Mouse (Mus musculus): ENCODE measurements around the gene Capn1.

The Capn1 gene

GRCm38 (mm10) chr19:6037695-6038094 lies 22.0 kb upstream of the Capn1 start:
- DNase-seq, result no peak

- no peak for DNase-seq
These were observed 20.4 kb upstream of the Capn1 start for GRCm38 (mm10) chr19:6035966-6036585.

GRCm38 (mm10) chr19:6030520-6031280 lies 15.0 kb upstream of the Capn1 start:
- DNase-seq, result no peak

- DNase-seq, result no peak
These were observed 13.7 kb upstream of the Capn1 start for GRCm38 (mm10) chr19:6029426-6029825.

GRCm38 (mm10) chr19:6028991-6029390 lies 13.3 kb upstream of the Capn1 start:
- DNase-seq, result peak; percentile 23

- no peak for DNase-seq
These were observed 8.2 kb upstream of the Capn1 start for GRCm38 (mm10) chr19:6023930-6024329.

- no peak for DNase-seq
These were observed 7.4 kb upstream of the Capn1 start for GRCm38 (mm10) chr19:6023059-6023458.

GRCm38 (mm10) chr19:6020276-6020675 lies 4.6 kb upstream of the Capn1 start:
- DNase-seq, result no peak

GRCm38 (mm10) chr19:6018142-6019089 lies 2.7 kb upstream of the Capn1 start:
- DNase-seq, result peak; percentile 94

- no peak for DNase-seq
These were observed 835 bp upstream of the Capn1 start for GRCm38 (mm10) chr19:6016532-6016931.

- DNase-seq, result peak; percentile 60
These were observed 646 bp downstream of the Capn1 start for GRCm38 (mm10) chr19:6014991-6015510.

- DNase-seq, result no peak
These were observed 2.0 kb downstream of the Capn1 start for GRCm38 (mm10) chr19:6013691-6014090.

- no peak for DNase-seq
These were observed 6.6 kb downstream of the Capn1 start for GRCm38 (mm10) chr19:6009137-6009536.

- DNase-seq, result no peak
These were observed 8.7 kb downstream of the Capn1 start for GRCm38 (mm10) chr19:6007013-6007412.

- no peak for DNase-seq
These were observed 10.2 kb downstream of the Capn1 start for GRCm38 (mm10) chr19:6005541-6005940.

- DNase-seq, result no peak
These were observed 15.7 kb downstream of the Capn1 start for GRCm38 (mm10) chr19:5999969-6000368.

- no peak for DNase-seq
These were observed 17.5 kb downstream of the Capn1 start for GRCm38 (mm10) chr19:5998180-5998579.

GRCm38 (mm10) chr19:5994711-5995110 lies 21.0 kb downstream of the Capn1 start:
- no peak for DNase-seq

- DNase-seq, result no peak
These were observed 23.7 kb downstream of the Capn1 start for GRCm38 (mm10) chr19:5992012-5992411.

- DNase-seq, result no peak
These were observed 24.2 kb downstream of the Capn1 start for GRCm38 (mm10) chr19:5991467-5991866.

GRCm38 (mm10) chr19:5990921-5991320 lies 24.8 kb downstream of the Capn1 start:
- no peak for DNase-seq

- DNase-seq, result no peak
These were observed 25.7 kb downstream of the Capn1 start for GRCm38 (mm10) chr19:5990033-5990432.

GRCm38 (mm10) chr19:5989585-5989984 lies 26.1 kb downstream of the Capn1 start:
- no peak for DNase-seq
